Mouse (Mus musculus): ENCODE measurements at regions not wholly inside any gene's neighbourhood (a gene's known extent, or its start where the extent isn't known, plus 50 kb on each side); places are given as distances from the start of the nearest gene placed in this dataset.
"Not testable (repeated sequence)": the region's sequence is repeated elsewhere in the genome, so short reads cannot be mapped to it uniquely, and the experiment has no call there.

- not testable (repeated sequence) for H3K9me3 ChIP-seq (ENCODE audit: control insufficient read depth, low read length); H3K4me1 ChIP-seq (ENCODE audit: control insufficient read depth, insufficient read depth, low read depth, low read length); H3K4me2 ChIP-seq (ENCODE audit: low read length); H3K27ac ChIP-seq (ENCODE audit: low read depth, low read length); H3K36me3 ChIP-seq (ENCODE audit: control insufficient read depth, insufficient read depth, low read length); H3K4me3 ChIP-seq (ENCODE audit: low read length); H3K27me3 ChIP-seq (replicated peaks; ENCODE audit: control insufficient read depth, insufficient read depth, low read length); H3K9ac ChIP-seq (ENCODE audit: low read depth, low read length)
- WGBS = 23% methylated on average over 1 of the region's 1 CpGs
- ATAC-seq = peak; percentile 56; the same call in 1 of the 2 replicates
Observed at GRCm38 (mm10) chr6:68033608-68034007, 498.0 kb upstream of the Tacstd2 start.

GRCm38 (mm10) chr6:68030740-68031139, 495.1 kb upstream of the Tacstd2 start:
- no peak overlapping the region for H3K4me2 ChIP-seq (ENCODE audit: low read length)
- H3K4me3 ChIP-seq (ENCODE audit: low read length) = no peak overlapping the region
- H3K27ac ChIP-seq (ENCODE audit: low read depth, low read length) = no peak overlapping the region
- ATAC-seq = no peak
- H3K4me1 ChIP-seq (ENCODE audit: control insufficient read depth, insufficient read depth, low read depth, low read length) = no peaks in the 10 kb centered on the region
- H3K36me3 ChIP-seq (ENCODE audit: control insufficient read depth, insufficient read depth, low read length) = no peaks in the 10 kb centered on the region
- H3K27me3 ChIP-seq (replicated peaks; ENCODE audit: control insufficient read depth, insufficient read depth, low read length) = no peaks in the 10 kb centered on the region
- WGBS = 50% methylated on average over 13 of the region's 13 CpGs
- no peaks in the 10 kb centered on the region for H3K9me3 ChIP-seq (ENCODE audit: control insufficient read depth, low read length)
- H3K9ac ChIP-seq (ENCODE audit: low read depth, low read length) = no peak overlapping the region

All from hindbrain, embryonic 16.5 days (tissue).